Mouse (Mus musculus): Measurements from ENCODE around the gene Zfp61.
A peak's percentile ranks its signal among the peaks of the same experiment; 100 is the strongest.

Zfp61 gene

DNA sequence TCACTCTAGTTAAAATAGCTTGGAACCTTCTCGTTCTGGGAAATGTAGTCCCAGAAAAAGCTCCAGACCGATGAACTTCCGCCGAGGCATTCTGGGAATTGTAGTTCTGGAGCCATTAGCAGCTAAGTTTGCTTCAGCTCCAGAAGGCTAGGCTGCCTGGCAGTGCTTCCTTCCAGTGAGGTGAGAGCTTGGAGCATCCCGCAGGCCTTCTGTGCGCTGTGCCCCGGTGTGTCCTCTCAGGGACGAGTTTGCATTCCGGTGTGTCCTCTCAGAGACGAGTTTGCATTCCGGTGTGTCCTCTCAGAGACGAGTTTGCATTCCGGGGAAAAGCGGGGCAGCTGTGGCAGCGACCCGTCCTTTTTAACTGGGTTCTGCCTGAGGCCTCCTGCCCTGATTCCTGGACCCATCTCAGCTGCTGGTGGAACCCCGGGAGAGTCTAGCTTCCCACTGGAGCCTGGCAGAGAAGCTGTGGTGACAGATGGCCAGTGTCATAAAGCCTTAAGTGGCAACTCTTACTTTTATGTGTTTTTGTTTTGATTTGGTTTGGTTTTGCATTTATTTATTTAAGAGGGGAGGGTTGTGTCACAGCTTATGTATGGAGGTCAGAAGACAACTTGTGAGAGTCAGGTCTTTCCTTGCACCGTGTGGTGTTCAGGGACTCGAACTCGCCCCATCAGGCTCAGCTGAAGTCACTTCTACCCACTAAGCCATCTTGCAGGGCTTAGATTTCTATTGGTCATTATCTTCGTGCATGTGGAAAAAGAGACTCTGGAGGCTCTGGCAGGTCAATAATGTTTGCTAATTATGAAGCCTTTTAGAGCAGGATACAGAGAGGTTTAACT lies 46.2 kb downstream of the Zfp61 start, which contains the start of gene Zfp108:
Gene Zfp108, plus strand, starts transcription at position 162 of the 842 bp plus-strand sequence.
- peak; percentile 90 for DNase-seq

DNA sequence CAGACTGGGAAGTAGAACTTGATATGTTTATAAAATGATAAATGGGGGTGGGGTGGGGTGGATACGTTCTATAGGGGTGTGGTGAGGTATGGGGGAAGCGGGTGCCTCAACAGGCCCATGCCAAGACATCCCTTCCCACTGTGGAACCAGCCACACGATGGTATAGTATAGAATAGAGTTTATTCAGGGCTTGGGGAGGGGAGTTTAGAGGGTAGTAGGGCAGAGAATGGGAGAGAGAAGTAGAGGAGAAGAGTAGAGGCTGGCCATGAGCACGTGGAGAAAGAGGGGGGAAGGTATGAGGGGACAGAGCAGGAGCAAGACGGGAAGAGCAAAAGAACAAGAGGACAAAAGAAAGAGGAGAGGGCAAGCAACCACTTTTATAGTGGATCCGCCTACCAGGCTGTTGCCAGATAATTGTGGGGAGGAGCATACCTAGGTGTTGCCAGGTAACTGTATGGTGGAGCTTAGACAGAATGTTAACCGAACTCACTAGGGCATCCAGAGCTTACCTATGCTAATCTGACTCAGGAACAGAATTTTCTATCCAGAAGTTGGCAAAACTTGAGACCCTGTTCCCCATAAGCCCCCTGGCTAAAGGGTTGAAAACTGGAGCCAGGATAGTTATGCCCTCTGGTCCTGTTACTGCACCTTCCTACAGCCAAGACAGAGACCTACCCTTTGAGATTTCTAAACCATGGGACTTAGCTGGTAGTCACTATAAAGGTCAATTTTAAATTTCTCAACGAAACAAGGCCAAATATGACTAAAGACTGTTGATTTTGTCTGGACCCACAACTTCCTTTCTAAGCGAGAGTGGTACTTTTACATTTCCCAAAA lies 47.0 kb downstream of the Zfp61 start:
- DNase-seq, result no peak
